ENCODE assay signal across 32 mouse cellular contexts in genomic region chr7:30681897-30682296, GRCm38 (mm10). TPM values are rescaled to one million over a fixed set of nuclear protein-coding genes. Genes with fewer than 3 reads are reported as not detected.
A peak's percentile ranks its signal among the peaks of the same experiment; 100 is the strongest.
DNase-seq lines count a peak whose midpoint lies in the region; ATAC-seq lines count a peak whose summit lies in the region.
"Had no signal": no experiment of that assay in that cellular context is flagged by ENCODE, and none has a peak within 500 bp of the region (broad histone marks: within the 10 kb centered on the region; RNA-seq: fewer than 3 reads in every experiment).

No protein-coding gene starts in this region.

- H3K4me3 ChIP-seq in forebrain, embryonic 11.5 days (ENCODE audit: low read depth, low read length) = no peak overlapping the region
- H3K4me3 ChIP-seq: embryonic facial prominence, embryonic 12.5 days; erythroblast, embryonic 14.5 days; forebrain, embryonic 13.5 days; hindbrain, embryonic 15.5 days; limb, embryonic 12.5 days had no signal

- H3K27me3 ChIP-seq in forebrain, embryonic 11.5 days (ENCODE audit: control insufficient read depth, insufficient read depth, low read length) = no peaks in the 10 kb centered on the region

- intact Hi-C loops in heart, postnatal 25 days (cut with DNase I) = no loop called here
- intact Hi-C loops in heart, postnatal 14 days (cut with DNase I) = no loop called here

- H3K9ac ChIP-seq in forebrain, embryonic 11.5 days (ENCODE audit: low read length) = no peak overlapping the region
- H3K9ac ChIP-seq: embryonic facial prominence, embryonic 12.5 days; forebrain, embryonic 13.5 days; hindbrain, embryonic 15.5 days; limb, embryonic 12.5 days; liver, postnatal 0 days had no signal

- no peak overlapping the region for H3K27ac ChIP-seq in forebrain, embryonic 11.5 days (ENCODE audit: low read depth, low read length)
- H3K27ac ChIP-seq: embryonic facial prominence, embryonic 12.5 days; forebrain, embryonic 13.5 days; hindbrain, embryonic 15.5 days; limb, embryonic 12.5 days; macrophage had no signal

- H3K9me3 ChIP-seq in forebrain, embryonic 11.5 days (ENCODE audit: control insufficient read depth, low read length) = no peaks in the 10 kb centered on the region; the same call in 1 of the 2 replicates
- H3K9me3 ChIP-seq: embryonic facial prominence, embryonic 12.5 days; forebrain, embryonic 13.5 days; hindbrain, embryonic 15.5 days; limb, embryonic 12.5 days had no signal

- H3K4me2 ChIP-seq in forebrain, embryonic 11.5 days (ENCODE audit: low read depth, low read length, severe bottlenecking) = no peak overlapping the region
- H3K4me2 ChIP-seq: embryonic facial prominence, embryonic 12.5 days; forebrain, embryonic 13.5 days; hindbrain, embryonic 15.5 days; limb, embryonic 12.5 days; liver, embryonic 11.5 days; midbrain, embryonic 11.5 days had no signal

- no peaks in the 10 kb centered on the region for H3K4me1 ChIP-seq in forebrain, embryonic 11.5 days (replicated peaks; ENCODE audit: control insufficient read depth, insufficient read depth, low read length)
- H3K4me1 ChIP-seq: embryonic facial prominence, embryonic 12.5 days; forebrain, embryonic 13.5 days; hindbrain, embryonic 15.5 days; limb, embryonic 12.5 days had no signal

- no peak for ATAC-seq in forebrain, embryonic 11.5 days (replicated peaks; ENCODE audit: low FRiP score)
- ATAC-seq: forebrain, embryonic 13.5 days; liver, postnatal 0 days; lung, postnatal 0 days had no signal

- DNase-seq in heart, adult 11 months = peak; percentile 94
- DNase-seq in heart, postnatal 25 days (ENCODE audit: low spot score) = no peak
- peak; percentile 33 for DNase-seq in adrenal gland, adult 8-10 months
- peak; percentile 58 for DNase-seq in adrenal gland, postnatal 14 days
- DNase-seq in heart, postnatal 14 days = peak; percentile 23 to 40
- no peak for DNase-seq in kidney, postnatal 14 days
- no peak for DNase-seq in urinary bladder, postnatal 25 days (ENCODE audit: low spot score)
- no peak for DNase-seq in forebrain, embryonic 11.5 days (ENCODE audit: low spot score)
- DNase-seq: cerebellum, adult 18-20 months; cerebellum, postnatal 14 days; kidney, adult 9 months; kidney, postnatal 25 days; liver, postnatal 0 days had no signal

- H3K36me3 ChIP-seq in forebrain, embryonic 11.5 days (ENCODE audit: control insufficient read depth, insufficient read depth, low read length) = no peaks in the 10 kb centered on the region
- H3K36me3 ChIP-seq: embryonic facial prominence, embryonic 12.5 days; hindbrain, embryonic 15.5 days; limb, embryonic 12.5 days had no signal

- 78% methylated on average over 5 of the region's 5 CpGs for WGBS in forebrain, embryonic 11.5 days

RNA-seq across cellular contexts. Expression of gene Pmis2, which starts 10.5 kb away (rescaled TPM):
- under 1 TPM in 1 of 2 experiments, not detected in 1; 0.65 TPM for total RNA-seq in heart, postnatal 25 days (2021)
- total RNA-seq in adrenal gland, adult 8-10 months (2022) = under 1 TPM in 1 of 4 experiments, not detected in 3; 0.75 TPM
- not detected in 2 replicates for total RNA-seq in adrenal gland, postnatal 14 days (2021)
- under 1 TPM in 1 of 2 experiments, not detected in 1; 0.43 TPM for total RNA-seq in heart, postnatal 14 days (2021)
- not detected in 2 replicates for polyA plus RNA-seq in forebrain, embryonic 11.5 days (2014; fragmentation: Nextera tagmentation; extraction: Ambion mirVana)
- total RNA-seq: hematopoietic stem cell, adult 5-6 weeks; layer of hippocampus, adult 8-10 months; left cerebral cortex, postnatal 14 days; MEL; midbrain, postnatal 0 days had no signal
- polyA plus RNA-seq: C2C12; embryonic facial prominence, embryonic 12.5 days; erythroblast, embryonic 14.5 days; forebrain, embryonic 13.5 days; hindbrain, embryonic 15.5 days; intestine, embryonic 14.5 days; limb, embryonic 12.5 days; liver, embryonic 11.5 days; liver, postnatal 0 days; lung, postnatal 0 days; macrophage; midbrain, embryonic 11.5 days; midbrain, postnatal 0 days; neural tube, embryonic 14.5 days; small intestine, adult 2 months; stomach, embryonic 16.5 days had no signal

RNA-seq across cellular contexts. Expression of gene 2200002J24Rik, which starts 16.8 kb away (rescaled TPM):
- total RNA-seq in heart, postnatal 25 days (2021) = not detected
- total RNA-seq in adrenal gland, adult 8-10 months (2022) = 10 to 100 TPM in 1 of 4 experiments, 1 to 10 TPM in 3; 2.5 to 12.3 (median 5.8) TPM
- total RNA-seq in adrenal gland, postnatal 14 days (2021) = 1.4 and 3.4 TPM in 2 replicates
- total RNA-seq in heart, postnatal 14 days (2021) = not detected
- not detected in 2 replicates for polyA plus RNA-seq in forebrain, embryonic 11.5 days (2014; fragmentation: Nextera tagmentation; extraction: Ambion mirVana)
- total RNA-seq: hematopoietic stem cell, adult 5-6 weeks; layer of hippocampus, adult 8-10 months; left cerebral cortex, postnatal 14 days; MEL; midbrain, postnatal 0 days had no signal
- polyA plus RNA-seq: C2C12; embryonic facial prominence, embryonic 12.5 days; erythroblast, embryonic 14.5 days; forebrain, embryonic 13.5 days; hindbrain, embryonic 15.5 days; limb, embryonic 12.5 days; liver, embryonic 11.5 days; macrophage; midbrain, embryonic 11.5 days; midbrain, postnatal 0 days; neural tube, embryonic 14.5 days had no signal

RNA-seq across cellular contexts. Expression of gene Haus5, which starts 17.1 kb away (rescaled TPM):
- total RNA-seq in heart, postnatal 25 days (2021) = 1 to 10 TPM; 4.3 TPM
- total RNA-seq in adrenal gland, adult 8-10 months (2022) = 10 to 100 TPM in 3 of 4 experiments, 1 to 10 TPM in 1; 7.7 to 17.6 (median 12.1) TPM
- 10.4 and 11.9 TPM in 2 replicates for total RNA-seq in adrenal gland, postnatal 14 days (2021)
- 1 to 10 TPM; 4.7 to 4.8 TPM for total RNA-seq in heart, postnatal 14 days (2021)
- polyA plus RNA-seq in forebrain, embryonic 11.5 days (2014; fragmentation: Nextera tagmentation; extraction: Ambion mirVana) = 68.9 and 76.6 TPM in 2 replicates

RNA-seq across cellular contexts. Expression of gene Atp4a, which starts 30.1 kb away (rescaled TPM):
- not detected for total RNA-seq in heart, postnatal 25 days (2021)
- 10 to 100 TPM in 2 of 4 experiments, 1 to 10 TPM in 2; 2.9 to 15.5 (median 9.4) TPM for total RNA-seq in adrenal gland, adult 8-10 months (2022)
- total RNA-seq in adrenal gland, postnatal 14 days (2021) = 3.0 TPM in 2 replicates
- under 1 TPM in 1 of 2 experiments, not detected in 1; 0.15 TPM for total RNA-seq in heart, postnatal 14 days (2021)
- polyA plus RNA-seq in forebrain, embryonic 11.5 days (2014; fragmentation: Nextera tagmentation; extraction: Ambion mirVana) = 0.72 and 1.7 TPM in 2 replicates
- total RNA-seq: hematopoietic stem cell, adult 5-6 weeks had no signal
- polyA plus RNA-seq: C2C12; erythroblast, embryonic 14.5 days; lung, postnatal 0 days; macrophage had no signal

RNA-seq across cellular contexts. Expression of gene Rbm42, which starts 31.8 kb away (rescaled TPM):
- 10 to 100 TPM; 49.9 to 53.9 TPM for total RNA-seq in heart, postnatal 25 days (2021)
- total RNA-seq in adrenal gland, adult 8-10 months (2022) = 10 to 100 TPM; 76.5 to 93.6 (median 85.1) TPM
- 78.2 and 81.2 TPM in 2 replicates for total RNA-seq in adrenal gland, postnatal 14 days (2021)
- 10 to 100 TPM; 49.1 to 53.1 TPM for total RNA-seq in heart, postnatal 14 days (2021)
- polyA plus RNA-seq in forebrain, embryonic 11.5 days (2014; fragmentation: Nextera tagmentation; extraction: Ambion mirVana) = 131 and 138 TPM in 2 replicates

Comparison
In these comparisons a context has a peak if more than half of its experiments do, and no peak if none do; other contexts are left out.
1. DNase-seq: peak in heart, adult 11 months (single experiment), adrenal gland, adult 8-10 months (single experiment), adrenal gland, postnatal 14 days (single experiment) and heart, postnatal 14 days (2 of 2); none in heart, postnatal 25 days (single experiment), kidney, postnatal 14 days (single experiment), urinary bladder, postnatal 25 days (single experiment) and forebrain, embryonic 11.5 days (single experiment).